In genomic region chr1:36936567-36936966, GRCm38 (mm10) we compare ENCODE assay signal across 12 mouse cellular contexts. TPM values are rescaled to one million over a fixed set of nuclear protein-coding genes. Genes with fewer than 3 reads are reported as not detected.
DNase-seq lines count a peak whose midpoint lies in the region; ATAC-seq and TF ChIP-seq lines count a peak whose summit lies in the region.
"Had no signal": no experiment of that assay in that cellular context is flagged by ENCODE, and none has a peak within 500 bp of the region (broad histone marks: within the 10 kb centered on the region; RNA-seq: fewer than 3 reads in every experiment).

No protein-coding gene starts in this region.

- ATAC-seq in embryonic facial prominence, embryonic 13.5 days (ENCODE audit: insufficient number of reproducible peaks, insufficient read depth, low FRiP score, low TSS enrichment, low read depth), result no peak
- no peak for ATAC-seq in liver, embryonic 13.5 days (ENCODE audit: low read depth)
- no peak for ATAC-seq in kidney, embryonic 16.5 days (ENCODE audit: low FRiP score, low TSS enrichment)
- ATAC-seq: activated CD4-positive, CD25-positive, alpha-beta regulatory T cell, adult 4 months had no signal

- no peaks in the 10 kb centered on the region for H3K36me3 ChIP-seq in heart, embryonic 10.5 days
- no peaks in the 10 kb centered on the region for H3K36me3 ChIP-seq in ES-Bruce4 (ENCODE audit: control insufficient read depth, insufficient read depth, low read length, poor library complexity, severe bottlenecking)
- no peaks in the 10 kb centered on the region for H3K36me3 ChIP-seq in embryonic facial prominence, embryonic 13.5 days
- no peaks in the 10 kb centered on the region for H3K36me3 ChIP-seq in liver, embryonic 13.5 days
- H3K36me3 ChIP-seq in kidney, embryonic 16.5 days (ENCODE audit: insufficient read depth, low read length), result no peaks in the 10 kb centered on the region

- no peak overlapping the region for H3K27ac ChIP-seq in heart, embryonic 10.5 days
- H3K27ac ChIP-seq in ES-Bruce4 (ENCODE audit: insufficient read depth, low read length), result no peak overlapping the region
- no peak overlapping the region for H3K27ac ChIP-seq in embryonic facial prominence, embryonic 13.5 days
- peak overlapping the region; percentile 89; the same call in 1 of the 2 replicates for H3K27ac ChIP-seq in liver, embryonic 13.5 days
- no peak overlapping the region for H3K27ac ChIP-seq in kidney, embryonic 16.5 days (ENCODE audit: low read length)

- no peak for DNase-seq in heart, embryonic 10.5 days (ENCODE audit: low spot score)
- no peak for DNase-seq in heart, postnatal 10 days
- no peak for DNase-seq in liver, embryonic 13.5 days
- no peak for DNase-seq in thymus, postnatal 4 days
- DNase-seq in adrenal gland, postnatal 25 days, result no peak
- DNase-seq: gastrocnemius, postnatal 14 days; kidney, postnatal 14 days; lung, postnatal 36 days had no signal

- TF ChIP-seq EP300 in ES-Bruce4 (IDR thresholded peaks at IDR 0.05; ENCODE audit: insufficient read depth, low read depth, low read length), result no peak

- H3K9ac ChIP-seq in ES-Bruce4 (ENCODE audit: low read depth, poor library complexity, severe bottlenecking), result peak overlapping the region; percentile 98; the same call in 1 of the 2 replicates
- H3K9ac ChIP-seq in embryonic facial prominence, embryonic 13.5 days, result no peak overlapping the region
- H3K9ac ChIP-seq in liver, embryonic 13.5 days, result peak overlapping the region; percentile 100
- H3K9ac ChIP-seq in kidney, embryonic 16.5 days (replicated peaks; ENCODE audit: low read length), result no peak overlapping the region

- H3K9me3 ChIP-seq in heart, embryonic 10.5 days, result no peaks in the 10 kb centered on the region
- no peaks in the 10 kb centered on the region for H3K9me3 ChIP-seq in ES-Bruce4 (replicated peaks; ENCODE audit: control insufficient read depth, insufficient read depth, low read length, poor library complexity, severe bottlenecking)
- H3K9me3 ChIP-seq in embryonic facial prominence, embryonic 13.5 days, result no peaks in the 10 kb centered on the region
- H3K9me3 ChIP-seq in liver, embryonic 13.5 days (replicated peaks), result no peaks in the 10 kb centered on the region
- no peaks in the 10 kb centered on the region for H3K9me3 ChIP-seq in kidney, embryonic 16.5 days (ENCODE audit: low read length)

- H3K4me3 ChIP-seq in heart, embryonic 10.5 days, result peak overlapping the region; percentile 99; the same call in 1 of the 2 replicates
- H3K4me3 ChIP-seq in ES-Bruce4 (ENCODE audit: low read depth, low read length), result 0 out of 2 replicates have a peak overlapping the region, but pooled peaks have one; percentile 27
- H3K4me3 ChIP-seq in embryonic facial prominence, embryonic 13.5 days, result no peak overlapping the region
- peak overlapping the region; percentile 100 for H3K4me3 ChIP-seq in liver, embryonic 13.5 days (replicated peaks)
- H3K4me3 ChIP-seq in kidney, embryonic 16.5 days (ENCODE audit: low read length), result no peak overlapping the region

- peaks cover 27% of the 10 kb centered on the region for H3K4me1 ChIP-seq in heart, embryonic 10.5 days
- H3K4me1 ChIP-seq in ES-Bruce4 (ENCODE audit: control insufficient read depth, insufficient read depth, low read length), result no peaks in the 10 kb centered on the region
- peaks cover 41% of the 10 kb centered on the region for H3K4me1 ChIP-seq in embryonic facial prominence, embryonic 13.5 days
- peaks cover 78% of the 10 kb centered on the region for H3K4me1 ChIP-seq in liver, embryonic 13.5 days (replicated peaks)
- H3K4me1 ChIP-seq in kidney, embryonic 16.5 days (ENCODE audit: insufficient read depth, low read length), result peaks cover 39% of the 10 kb centered on the region

- intact Hi-C loops in heart, postnatal 10 days (cut with DNase I), result loop anchor here (5.0 kb wide), 1 partner anchor 74 kb away; no protein-coding TSS in a partner anchor

- no peaks in the 10 kb centered on the region for H3K27me3 ChIP-seq in heart, embryonic 10.5 days (ENCODE audit: insufficient read depth, poor library complexity, severe bottlenecking)
- no peaks in the 10 kb centered on the region for H3K27me3 ChIP-seq in ES-Bruce4 (ENCODE audit: control insufficient read depth, insufficient read depth, low read length, poor library complexity, severe bottlenecking)
- H3K27me3 ChIP-seq in embryonic facial prominence, embryonic 13.5 days, result no peaks in the 10 kb centered on the region
- H3K27me3 ChIP-seq in liver, embryonic 13.5 days, result 0 out of 2 replicates have a peak, but pooled peaks cover 5% of the 10 kb centered on the region
- no peaks in the 10 kb centered on the region for H3K27me3 ChIP-seq in kidney, embryonic 16.5 days (ENCODE audit: insufficient read depth, low read length)

- TF ChIP-seq POLR2A in ES-Bruce4 (IDR thresholded peaks at IDR 0.05; ENCODE audit: insufficient read depth, low read length), result no peak

- 49% methylated on average over 7 of the region's 7 CpGs for WGBS in heart, embryonic 10.5 days
- WGBS in embryonic facial prominence, embryonic 13.5 days, result 77% methylated on average over 7 of the region's 7 CpGs
- 24% methylated on average over 7 of the region's 7 CpGs for WGBS in liver, embryonic 13.5 days (ENCODE audit: insufficient replicate concordance)
- WGBS in kidney, embryonic 16.5 days, result 86% methylated on average over 7 of the region's 7 CpGs

- no peak for TF ChIP-seq CTCF in ES-Bruce4 (IDR thresholded peaks at IDR 0.05; ENCODE audit: low read depth, low read length)

- peak overlapping the region; percentile 77; the same call in 1 of the 2 replicates for H3K4me2 ChIP-seq in embryonic facial prominence, embryonic 13.5 days
- H3K4me2 ChIP-seq in liver, embryonic 13.5 days, result peak overlapping the region; percentile 82
- H3K4me2 ChIP-seq in kidney, embryonic 16.5 days (replicated peaks; ENCODE audit: low read depth, low read length), result no peak overlapping the region

RNA-seq across cellular contexts. Expression of gene Tmem131, which starts 6.9 kb away (rescaled TPM):
- polyA plus RNA-seq in heart, embryonic 10.5 days (2016; fragmentation: Nextera tagmentation; extraction: Ambion mirVana), result 9.2 and 12.1 TPM in 2 replicates
- 10 to 100 TPM; 44.1 to 44.8 TPM for total RNA-seq in heart, postnatal 10 days (2021)
- polyA plus RNA-seq in ES-Bruce4 (2011; ENCODE audit: insufficient read depth, insufficient read length, low read depth, missing spikeins), result 77.1 and 77.7 TPM in 2 replicates
- polyA plus RNA-seq in embryonic facial prominence, embryonic 13.5 days (2015; fragmentation: Nextera tagmentation; extraction: Ambion mirVana), result 15.8 and 17.8 TPM in 2 replicates
- polyA plus RNA-seq in liver, embryonic 13.5 days (2015; fragmentation: Nextera tagmentation; extraction: Ambion mirVana), result 6.5 and 8.7 TPM in 2 replicates
- polyA plus RNA-seq in kidney, embryonic 16.5 days (2015; fragmentation: Nextera tagmentation; extraction: Ambion mirVana), result 9.6 and 11.5 TPM in 2 replicates
- 48.1 and 50.8 TPM in 2 replicates for total RNA-seq in adrenal gland, postnatal 25 days (2021)

Comparison
In these comparisons a context has a peak if more than half of its experiments do, and no peak if none do; other contexts are left out.
1. H3K4me3 ChIP-seq: peak in heart, embryonic 10.5 days (single experiment), ES-Bruce4 (single experiment) and liver, embryonic 13.5 days (single experiment); none in embryonic facial prominence, embryonic 13.5 days (single experiment) and kidney, embryonic 16.5 days (single experiment).
2. H3K9ac ChIP-seq: peak in ES-Bruce4 (single experiment) and liver, embryonic 13.5 days (single experiment); none in embryonic facial prominence, embryonic 13.5 days (single experiment) and kidney, embryonic 16.5 days (single experiment).